Mouse (Mus musculus): Measurements from ENCODE around the gene Klra1.
"Not testable (repeated sequence)": the region's sequence is repeated elsewhere in the genome, so short reads cannot be mapped to it uniquely, and the experiment has no call there.

Gene Klra1

DNA sequence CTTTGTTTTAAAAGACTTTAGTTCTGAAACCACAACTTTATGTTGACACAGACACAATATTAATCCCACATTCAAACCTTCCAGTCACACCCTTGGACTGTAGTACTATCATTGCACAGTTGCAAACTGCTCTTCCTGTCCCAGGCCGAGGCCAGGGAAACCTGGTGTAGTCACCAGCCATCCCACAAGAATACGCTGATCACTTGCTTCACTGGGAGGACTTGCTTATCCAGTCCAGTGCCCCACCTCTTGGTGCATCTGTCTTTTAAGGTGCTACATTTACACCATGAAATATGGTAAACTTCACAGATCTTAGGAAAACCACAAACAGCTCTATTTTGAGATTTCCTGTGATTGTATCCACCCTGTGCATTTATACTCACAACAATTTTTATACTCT, at the start of gene Klra1:
TSS of gene Klra1 (minus strand) at position 125 of the 400 bp plus-strand sequence.
- no peak for DNase-seq (ENCODE audit: low read depth, low spot score)

DNA sequence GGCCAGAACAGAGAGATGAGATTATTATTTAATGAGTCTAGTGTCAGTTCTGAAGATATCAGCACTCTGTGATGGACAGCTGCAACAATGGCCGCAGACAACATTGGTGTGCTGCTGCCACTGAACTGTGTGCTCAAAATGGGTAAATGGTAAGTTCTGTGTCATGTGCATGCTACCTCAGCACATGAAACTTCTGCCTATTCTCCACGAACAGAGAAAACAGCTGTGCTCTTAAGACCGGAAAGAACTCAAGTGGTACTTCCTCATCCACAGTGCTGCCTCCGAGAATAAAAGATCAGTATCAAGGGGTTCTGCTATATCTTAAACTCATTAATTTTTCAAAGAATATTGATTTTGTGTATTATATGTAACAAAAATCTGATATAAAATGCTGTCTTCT, 42.8 kb upstream of the Klra1 start:
- no peak for DNase-seq (ENCODE audit: low read depth, low spot score)

DNA sequence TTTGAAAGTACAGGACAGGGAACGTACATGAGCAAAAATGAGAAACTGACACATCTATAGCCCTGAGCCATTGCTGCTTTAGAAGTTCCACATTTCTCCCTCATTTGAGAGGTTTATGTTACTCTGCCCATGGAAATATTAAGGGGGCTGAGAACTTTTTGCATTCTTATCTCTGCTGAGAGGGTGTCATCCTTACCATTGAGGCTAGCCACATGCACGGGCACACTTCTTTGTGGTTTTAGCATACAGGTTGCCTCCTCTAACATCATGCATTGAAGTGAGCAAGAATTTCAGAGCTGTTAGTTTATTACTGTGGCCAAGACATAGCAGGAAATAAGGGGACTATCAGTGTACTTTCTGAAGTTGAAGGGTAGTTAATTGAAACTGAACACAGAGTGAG, 32.5 kb upstream of the Klra1 start:
- DNase-seq (ENCODE audit: low read depth, low spot score) = no peak

DNA sequence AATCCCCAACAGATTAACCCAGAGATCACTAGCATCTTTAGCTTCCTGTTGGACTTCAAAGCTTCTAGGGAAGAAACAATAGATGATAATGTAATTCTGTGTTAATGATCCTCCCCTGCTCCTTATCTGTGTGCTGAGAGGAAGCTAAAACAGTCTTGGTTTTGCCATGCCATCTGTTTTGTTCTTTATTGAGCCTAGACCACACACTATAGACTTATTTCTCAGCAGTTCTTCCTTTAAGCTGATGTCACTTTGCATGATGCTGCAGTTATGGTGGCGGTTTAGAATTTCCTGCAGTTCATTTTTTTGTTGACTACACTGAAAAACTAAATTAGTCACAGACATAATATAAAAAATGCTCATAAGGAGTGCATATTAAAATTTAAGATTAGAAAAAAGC, 18.2 kb upstream of the Klra1 start:
- no peak for DNase-seq (ENCODE audit: low read depth, low spot score)

DNA sequence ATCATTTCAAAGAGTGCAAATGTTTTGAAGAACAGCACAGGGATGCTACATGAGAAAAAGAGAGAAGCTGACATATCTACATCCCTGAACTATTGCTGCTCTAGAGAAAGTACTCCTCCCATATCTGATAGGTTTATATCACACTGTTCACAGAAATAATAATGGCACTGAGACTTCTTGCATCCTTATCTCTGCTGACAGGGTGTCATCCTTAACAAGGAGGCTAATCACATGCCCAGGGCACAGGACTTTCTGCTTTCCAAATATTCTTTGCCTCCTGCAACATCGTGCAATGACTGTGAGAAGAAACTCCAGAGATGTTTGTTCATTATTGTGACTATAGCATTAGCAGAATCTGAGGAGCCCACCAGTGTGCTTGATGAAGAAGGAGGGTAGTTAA, 871 bp downstream of the Klra1 start:
- no peak for DNase-seq (ENCODE audit: low read depth, low spot score)

DNA sequence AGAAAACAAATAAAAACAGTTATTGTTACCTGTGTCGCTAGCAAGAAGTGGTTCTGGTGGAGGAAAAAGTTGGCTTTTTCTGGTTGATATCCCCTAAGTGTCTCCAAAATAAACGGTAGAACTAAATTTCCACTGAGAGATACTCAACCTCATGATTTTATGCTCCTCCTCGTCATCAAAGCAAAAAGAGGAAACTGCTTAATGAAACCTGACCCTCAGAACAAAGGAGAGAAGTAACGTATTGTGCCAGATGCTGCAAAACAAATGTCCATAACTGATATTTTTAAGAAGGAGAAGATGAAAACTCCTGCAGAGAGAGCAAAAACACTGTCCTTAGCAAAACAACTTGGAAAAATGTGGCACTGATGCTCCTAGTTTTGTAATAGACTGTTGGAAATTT, 4.3 kb downstream of the Klra1 start:
- no peak for DNase-seq (ENCODE audit: low read depth, low spot score)

DNA sequence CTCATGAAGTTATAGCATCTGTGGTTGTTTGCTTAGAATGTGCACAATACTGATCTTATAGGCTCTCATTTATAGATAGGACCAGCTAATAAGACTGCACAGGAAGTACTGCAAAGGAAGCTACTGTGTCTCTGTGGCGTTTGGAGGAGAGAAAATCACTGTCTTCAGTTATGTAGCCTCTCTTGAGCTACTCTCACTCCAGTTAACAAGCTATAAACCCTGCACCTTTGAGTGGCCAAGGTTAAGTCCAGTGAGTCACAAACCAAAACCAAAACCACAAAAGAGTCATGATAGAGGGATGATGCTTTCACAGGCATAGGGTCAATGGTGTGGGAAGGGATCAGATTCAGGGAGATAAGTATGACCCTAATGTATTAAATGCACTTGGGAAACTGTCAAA, 41.3 kb downstream of the Klra1 start:
- not testable (repeated sequence) for DNase-seq (ENCODE audit: low read depth, low spot score)

DNA sequence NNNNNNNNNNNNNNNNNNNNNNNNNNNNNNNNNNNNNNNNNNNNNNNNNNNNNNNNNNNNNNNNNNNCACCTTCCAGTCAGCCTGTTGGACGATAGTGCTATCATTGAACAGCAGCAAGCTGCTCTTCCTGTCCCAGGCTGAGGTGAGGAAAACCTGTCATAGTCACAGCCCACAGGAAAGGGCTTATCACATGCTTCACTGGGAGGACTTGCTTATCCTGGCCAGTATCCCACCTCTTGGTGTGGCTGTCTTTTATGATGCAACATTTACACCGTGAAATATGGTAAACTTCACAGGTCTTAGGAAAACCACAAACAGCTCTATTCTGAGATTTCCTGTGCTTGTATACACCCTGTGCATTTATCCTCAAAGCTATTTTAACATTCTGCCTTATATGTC, 44.7 kb downstream of the Klra1 start:
- DNase-seq (ENCODE audit: low read depth, low spot score) = not testable (repeated sequence)

DNA sequence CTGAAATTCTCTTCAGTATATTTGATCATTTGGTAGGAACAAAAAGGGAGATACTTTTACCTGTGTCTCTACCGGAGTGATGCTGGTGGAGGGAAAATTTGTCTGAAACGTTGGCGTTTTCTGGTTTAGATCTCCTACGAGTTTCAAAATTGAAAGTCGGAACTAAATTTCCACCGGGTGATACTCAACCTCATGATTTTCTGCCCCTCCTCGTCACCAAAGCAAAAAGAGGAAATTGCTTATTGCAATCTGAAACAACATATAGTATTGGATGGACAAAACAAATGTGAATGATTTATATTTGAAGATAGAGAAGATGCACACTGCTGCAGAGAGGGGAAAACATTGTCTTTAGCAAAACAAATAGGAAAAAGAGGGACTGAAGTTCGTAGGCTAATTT, 49.3 kb downstream of the Klra1 start, which contains the start of gene Klra3:
TSS of gene Klra3 (minus strand) at position 164 of the 400 bp plus-strand sequence.
- DNase-seq (ENCODE audit: low read depth, low spot score) = no peak

All from embryo, embryonic 11.5 days (tissue).